Mouse (Mus musculus): ENCODE results near the gene Mrpl39. TPM values are rescaled to one million over a fixed set of nuclear protein-coding genes. Genes with fewer than 3 reads are reported as not detected.

Mrpl39 gene
- total RNA-seq, 2 experiments from 2014 or later = 4.2 to 11.6 TPM

DNA sequence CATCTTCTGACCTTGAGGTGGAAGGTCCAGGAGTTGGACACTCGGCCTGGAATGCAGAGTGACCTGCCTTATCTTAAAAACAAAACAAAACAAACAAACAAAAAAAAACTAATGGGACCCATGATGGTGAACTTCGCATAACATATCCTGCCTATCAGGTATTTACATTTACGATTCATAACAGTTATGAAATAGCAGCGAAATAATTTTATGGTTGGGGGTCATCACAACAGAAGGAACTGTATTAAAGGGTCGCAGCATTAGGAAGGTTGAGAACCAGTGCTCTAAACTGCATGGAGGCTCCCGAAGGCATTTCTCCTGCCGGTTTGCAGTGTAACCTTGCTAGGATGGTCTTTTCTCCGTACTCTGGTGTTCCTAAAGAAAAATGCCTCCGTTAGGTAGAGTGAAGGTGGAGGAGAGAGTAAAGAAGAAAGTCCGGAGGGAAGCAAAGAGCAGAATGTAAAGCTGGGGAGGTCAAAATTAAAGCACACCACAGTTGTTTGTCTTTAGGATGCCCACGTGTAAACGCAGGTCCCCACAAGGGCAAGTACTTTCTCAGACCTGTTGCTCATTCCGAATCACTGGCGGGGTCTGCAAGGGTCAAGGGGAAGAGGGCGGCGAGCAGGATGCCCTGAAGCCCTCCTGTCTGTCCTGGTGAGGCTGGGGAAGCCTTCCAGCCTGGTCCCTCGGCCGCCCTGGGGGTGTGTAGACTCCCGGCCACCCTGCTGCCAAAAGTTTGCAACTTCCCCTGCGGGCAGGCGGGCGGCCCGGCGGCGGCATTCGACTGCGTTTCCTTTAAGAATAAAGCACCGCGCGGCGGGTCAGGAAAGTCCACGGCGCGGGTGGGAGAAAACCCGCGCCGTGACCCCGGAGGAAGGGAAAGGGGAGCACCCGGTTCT is 33.1 kb downstream of the Mrpl39 start:
- ATAC-seq (replicated peaks; ENCODE audit: low FRiP score, poor library complexity, severe bottlenecking) = no peak

DNA sequence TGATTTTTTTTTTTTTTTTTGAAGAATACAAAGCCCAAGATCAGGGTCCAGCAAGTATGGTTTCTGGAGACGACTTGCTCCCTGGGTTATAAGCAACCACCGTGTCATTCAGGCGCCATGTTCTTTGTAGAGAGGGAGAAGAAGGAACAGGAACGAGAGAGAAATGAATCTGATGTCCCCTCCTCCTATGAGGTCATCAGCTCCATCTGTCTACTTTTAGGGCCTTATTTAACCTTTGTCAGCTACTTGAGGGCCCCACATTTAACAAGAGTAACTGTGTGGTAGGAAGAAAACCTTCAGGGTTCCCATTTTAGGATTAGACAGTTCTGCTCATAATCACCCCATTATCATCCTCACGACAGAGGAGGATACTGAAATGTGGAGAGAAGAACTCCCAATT is 34.5 kb downstream of the Mrpl39 start:
- ATAC-seq (replicated peaks; ENCODE audit: low FRiP score, poor library complexity, severe bottlenecking) = no peak

- no peak for ATAC-seq (replicated peaks; ENCODE audit: low FRiP score, poor library complexity, severe bottlenecking)
Observed at GRCm38 (mm10) chr16:84698708-84699107, 36.8 kb downstream of the Mrpl39 start.

- no peak for ATAC-seq (replicated peaks; ENCODE audit: low FRiP score, poor library complexity, severe bottlenecking)
Observed at GRCm38 (mm10) chr16:84696178-84696577, 39.4 kb downstream of the Mrpl39 start.

DNA sequence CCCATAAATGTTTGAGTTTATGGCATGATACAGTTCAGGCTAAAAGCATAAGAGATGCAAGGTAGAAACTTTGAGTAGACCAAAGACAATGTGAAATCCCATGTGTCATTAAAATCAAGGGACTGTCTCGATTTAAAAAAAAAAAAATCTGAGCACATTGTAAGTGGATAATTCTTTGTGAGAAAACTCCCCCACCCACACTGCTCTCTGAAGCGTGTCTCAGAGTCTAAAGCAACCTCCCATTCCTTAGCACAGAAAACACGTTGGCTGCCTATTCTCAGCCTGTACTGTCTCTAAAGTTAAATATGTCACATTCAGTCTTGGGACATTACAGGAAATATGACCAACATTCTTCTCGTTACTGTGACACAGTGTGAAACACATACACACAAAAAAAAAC is 53.6 kb downstream of the Mrpl39 start:
- no peak for ATAC-seq (replicated peaks; ENCODE audit: low FRiP score, poor library complexity, severe bottlenecking)

DNA sequence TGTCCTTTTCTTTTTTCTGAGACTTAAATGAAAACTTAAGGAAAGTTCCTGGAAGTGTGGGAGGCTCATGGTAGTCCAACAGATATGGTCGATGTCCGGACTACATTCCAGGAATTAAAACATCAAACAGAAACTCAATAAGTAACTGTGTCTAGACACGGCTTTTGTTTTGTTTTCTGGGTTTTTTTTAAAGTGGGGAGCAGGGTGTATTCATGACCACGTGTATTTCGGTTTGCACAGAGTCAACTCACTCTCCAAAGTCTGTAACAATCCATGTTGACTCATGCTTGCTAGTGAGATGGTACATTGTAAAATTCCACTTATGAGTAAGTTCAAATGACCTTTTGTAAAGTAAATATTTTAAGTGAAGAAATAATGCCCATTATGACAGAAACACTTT is 54.8 kb downstream of the Mrpl39 start:
- ATAC-seq (replicated peaks; ENCODE audit: low FRiP score, poor library complexity, severe bottlenecking) = no peak

DNA sequence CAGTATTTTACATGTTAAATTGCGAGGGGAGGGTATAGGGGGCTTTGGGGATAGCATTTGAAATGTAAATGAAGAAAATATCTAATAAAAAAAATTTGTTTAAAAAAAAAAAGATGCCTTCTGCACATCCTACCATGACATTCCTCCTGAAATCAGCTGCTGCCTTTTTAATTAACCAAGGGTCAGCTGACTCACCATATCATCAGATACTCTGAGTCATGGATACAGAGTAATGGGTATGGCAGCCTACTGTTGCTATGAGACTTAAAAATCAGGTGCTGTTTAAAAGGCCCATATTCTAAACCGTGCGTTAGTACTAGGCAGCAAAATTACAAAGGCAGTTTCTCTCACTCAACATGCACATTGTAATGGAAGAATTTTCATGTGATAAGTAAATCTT is 58.2 kb downstream of the Mrpl39 start:
- ATAC-seq (replicated peaks; ENCODE audit: low FRiP score, poor library complexity, severe bottlenecking) = no peak

Other genes starting within 250 kb of the Mrpl39 start
- not detected in 2 replicates for gene A730009L09Rik, start 220.6 kb downstream of the Mrpl39 start, total RNA-seq (2015; ENCODE audit: low replicate concordance)
- not detected in 2 replicates for gene A730009L09Rik, start 220.6 kb downstream of the Mrpl39 start, total RNA-seq (2017; ENCODE audit: low replicate concordance)
- not detected in 2 replicates for gene Jam2, start 38.4 kb upstream of the Mrpl39 start, total RNA-seq (2015; ENCODE audit: low replicate concordance)
- gene Jam2, start 38.4 kb upstream of the Mrpl39 start, total RNA-seq (2017; ENCODE audit: low replicate concordance) = not detected in 2 replicates
- gene Gabpa, start 99.2 kb upstream of the Mrpl39 start, total RNA-seq (2015; ENCODE audit: low replicate concordance) = 43.2 and 47.8 TPM in 2 replicates
- gene Gabpa, start 99.2 kb upstream of the Mrpl39 start, total RNA-seq (2017; ENCODE audit: low replicate concordance) = 49.0 and 55.6 TPM in 2 replicates
- 211 and 225 TPM in 2 replicates for gene Atp5j, start 99.9 kb upstream of the Mrpl39 start, total RNA-seq (2015; ENCODE audit: low replicate concordance)
- gene Atp5j, start 99.9 kb upstream of the Mrpl39 start, total RNA-seq (2017; ENCODE audit: low replicate concordance) = 85.0 and 121 TPM in 2 replicates

Data from erythroid progenitor cell, adult 5-6 weeks (primary cell).